Mouse (Mus musculus) cerebellum, adult 8-10 months (tissue): Measurements from ENCODE around the gene Dcaf4.

ENCODE experiments used
- DNase-seq: peaks from one replicate; pipeline ENCODE4 v3.0.0; 2022

The Dcaf4 gene

GRCm38 (mm10) chr12:83555605-83556004 lies 35.3 kb downstream of the Dcaf4 start:
- DNase-seq = no peak

- peak; percentile 27 for DNase-seq
Measured at GRCm38 (mm10) chr12:83558496-83558895, 38.2 kb downstream of the Dcaf4 start.

GRCm38 (mm10) chr12:83560189-83560588 lies 39.9 kb downstream of the Dcaf4 start:
- DNase-seq = no peak

- DNase-seq = no peak
Measured at GRCm38 (mm10) chr12:83562589-83562988, 42.3 kb downstream of the Dcaf4 start.

GRCm38 (mm10) chr12:83569866-83570265 lies 49.6 kb downstream of the Dcaf4 start:
- no peak for DNase-seq

GRCm38 (mm10) chr12:83572717-83573116 lies 52.5 kb downstream of the Dcaf4 start:
- DNase-seq = no peak

GRCm38 (mm10) chr12:83577445-83577844 lies 57.2 kb downstream of the Dcaf4 start:
- no peak for DNase-seq

- no peak for DNase-seq
Measured at GRCm38 (mm10) chr12:83578356-83578755, 58.1 kb downstream of the Dcaf4 start.

GRCm38 (mm10) chr12:83578896-83579569 lies 58.8 kb downstream of the Dcaf4 start:
- no peak for DNase-seq

GRCm38 (mm10) chr12:83580283-83580682 lies 60.0 kb downstream of the Dcaf4 start:
- DNase-seq = no peak

GRCm38 (mm10) chr12:83582106-83582505 lies 61.8 kb downstream of the Dcaf4 start:
- DNase-seq = no peak

- DNase-seq = no peak
Measured at GRCm38 (mm10) chr12:83582747-83583146, 62.5 kb downstream of the Dcaf4 start.

GRCm38 (mm10) chr12:83586628-83587027 lies 66.4 kb downstream of the Dcaf4 start:
- no peak for DNase-seq
